19 mouse cellular contexts compared by ENCODE assay signal in the genomic region with DNA sequence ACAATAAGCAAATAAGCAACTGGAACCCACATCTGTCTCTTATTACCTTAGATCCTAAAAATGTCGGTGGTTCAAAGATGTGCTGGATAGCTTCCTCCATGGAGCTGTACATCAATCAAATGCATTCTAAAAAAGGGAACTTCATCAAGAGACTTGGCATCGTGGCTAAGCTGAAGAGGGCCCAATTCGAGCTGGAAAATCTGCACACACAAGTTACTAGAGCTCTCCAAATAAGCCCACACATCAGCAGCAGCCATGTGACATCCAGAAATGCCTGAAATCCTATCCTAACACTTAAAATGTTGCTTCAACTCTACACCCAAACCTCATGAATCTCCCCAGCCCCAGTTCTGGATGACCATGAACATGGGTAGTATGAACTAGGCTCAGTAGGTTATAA.
A peak's percentile ranks its signal among the peaks of the same experiment; 100 is the strongest.
DNase-seq lines count a peak whose midpoint lies in the region; ATAC-seq and TF ChIP-seq lines count a peak whose summit lies in the region.
"Had no signal": no experiment of that assay in that cellular context is flagged by ENCODE, and none has a peak within 500 bp of the region (broad histone marks: within the 10 kb centered on the region; RNA-seq: fewer than 3 reads in every experiment).

No protein-coding gene starts in this region.

- no peak overlapping the region for H3K27ac ChIP-seq in limb, embryonic 14.5 days (replicated peaks; ENCODE audit: low read depth, low read length)
- no peak overlapping the region for H3K27ac ChIP-seq in limb, embryonic 10.5 days
- H3K27ac ChIP-seq in embryonic facial prominence, embryonic 14.5 days (replicated peaks; ENCODE audit: low read depth, low read length), result no peak overlapping the region
- H3K27ac ChIP-seq: forebrain, embryonic 15.5 days; heart, embryonic 13.5 days had no signal

- peak; percentile 91 for ATAC-seq in frontal cortex, adult (ENCODE audit: low TSS enrichment)
- ATAC-seq in limb, embryonic 14.5 days (ENCODE audit: low FRiP score, low read depth), result no peak
- no peak for ATAC-seq in embryonic facial prominence, embryonic 14.5 days (ENCODE audit: low read depth)
- no peak for ATAC-seq in megakaryocyte progenitor cell, adult 5-6 weeks (replicated peaks; ENCODE audit: poor library complexity)
- ATAC-seq: forebrain, embryonic 15.5 days; hindbrain, embryonic 16.5 days; inflammation-experienced regulatory T-cells, adult 6 months; intestine, postnatal 0 days had no signal

- no peak overlapping the region for H3K4me2 ChIP-seq in limb, embryonic 14.5 days (replicated peaks; ENCODE audit: low read depth, low read length, severe bottlenecking)
- no peak overlapping the region for H3K4me2 ChIP-seq in embryonic facial prominence, embryonic 14.5 days (ENCODE audit: low read depth, low read length)
- H3K4me2 ChIP-seq: forebrain, embryonic 15.5 days; heart, embryonic 13.5 days had no signal

- no peak for DNase-seq in frontal cortex, postnatal 25 days (ENCODE audit: low spot score in 2 of 2)
- DNase-seq in limb, embryonic 14.5 days (ENCODE audit: low spot score), result peak; percentile 23
- no peak for DNase-seq in limb, embryonic 10.5 days (ENCODE audit: low spot score)
- peak; percentile 24 for DNase-seq in embryonic facial prominence, embryonic 14.5 days (ENCODE audit: low spot score)
- no peak for DNase-seq in cerebellum, adult 9-10 months
- DNase-seq: adrenal gland, postnatal 10 days; cerebellum, adult 11-12 months; cerebellum, adult 9-11 months; cerebellum, postnatal 36 days; gastrocnemius, postnatal 36 days; heart, adult 11 months; heart, postnatal 36 days had no signal

- no peaks in the 10 kb centered on the region for H3K9me3 ChIP-seq in limb, embryonic 14.5 days (ENCODE audit: control insufficient read depth, low read length)
- no peaks in the 10 kb centered on the region for H3K9me3 ChIP-seq in limb, embryonic 10.5 days (replicated peaks)
- H3K9me3 ChIP-seq in embryonic facial prominence, embryonic 14.5 days (ENCODE audit: control insufficient read depth, low read length), result no peaks in the 10 kb centered on the region
- H3K9me3 ChIP-seq: forebrain, embryonic 15.5 days; heart, embryonic 13.5 days had no signal

- no peak for TF ChIP-seq POLR2A in limb, embryonic 14.5 days (IDR thresholded peaks at IDR 0.05; ENCODE audit: borderline replicate concordance, extremely low read depth, insufficient read depth, insufficient read length)

- H3K27me3 ChIP-seq in limb, embryonic 14.5 days (ENCODE audit: control insufficient read depth, insufficient read depth, low read length), result no peaks in the 10 kb centered on the region
- no peaks in the 10 kb centered on the region for H3K27me3 ChIP-seq in limb, embryonic 10.5 days (ENCODE audit: low read depth, poor library complexity, severe bottlenecking)
- no peaks in the 10 kb centered on the region for H3K27me3 ChIP-seq in embryonic facial prominence, embryonic 14.5 days (replicated peaks; ENCODE audit: control insufficient read depth, insufficient read depth, low read length)
- H3K27me3 ChIP-seq: forebrain, embryonic 15.5 days; heart, embryonic 13.5 days had no signal

- peaks cover 4% of the 10 kb centered on the region; the same call in 1 of the 2 replicates for H3K4me1 ChIP-seq in limb, embryonic 14.5 days (ENCODE audit: control insufficient read depth, insufficient read depth, low read length)
- no peaks in the 10 kb centered on the region for H3K4me1 ChIP-seq in limb, embryonic 10.5 days
- no peaks in the 10 kb centered on the region; the same call in 1 of the 2 replicates for H3K4me1 ChIP-seq in embryonic facial prominence, embryonic 14.5 days (ENCODE audit: control insufficient read depth, insufficient read depth, low read length)
- H3K4me1 ChIP-seq: forebrain, embryonic 15.5 days; heart, embryonic 13.5 days had no signal

- 17% methylated on average over 3 of the region's 3 CpGs for WGBS in limb, embryonic 14.5 days
- 22% methylated on average over 3 of the region's 3 CpGs for WGBS in limb, embryonic 10.5 days
- 39% methylated on average over 3 of the region's 3 CpGs for WGBS in embryonic facial prominence, embryonic 14.5 days

- no peaks in the 10 kb centered on the region for H3K36me3 ChIP-seq in limb, embryonic 14.5 days (ENCODE audit: control insufficient read depth, insufficient read depth, low read length)
- no peaks in the 10 kb centered on the region for H3K36me3 ChIP-seq in limb, embryonic 10.5 days
- H3K36me3 ChIP-seq in embryonic facial prominence, embryonic 14.5 days (ENCODE audit: control insufficient read depth, insufficient read depth, low read length), result no peaks in the 10 kb centered on the region
- H3K36me3 ChIP-seq: forebrain, embryonic 15.5 days; heart, embryonic 13.5 days had no signal

- no peak overlapping the region for H3K9ac ChIP-seq in limb, embryonic 14.5 days (ENCODE audit: low read depth, low read length, severe bottlenecking)
- no peak overlapping the region for H3K9ac ChIP-seq in embryonic facial prominence, embryonic 14.5 days (ENCODE audit: low read depth, low read length)
- H3K9ac ChIP-seq: forebrain, embryonic 15.5 days; heart, embryonic 13.5 days had no signal

- H3K4me3 ChIP-seq in limb, embryonic 14.5 days (replicated peaks; ENCODE audit: low read length), result no peak overlapping the region
- no peak overlapping the region for H3K4me3 ChIP-seq in limb, embryonic 10.5 days
- no peak overlapping the region for H3K4me3 ChIP-seq in embryonic facial prominence, embryonic 14.5 days (ENCODE audit: low read depth, low read length)
- H3K4me3 ChIP-seq: forebrain, embryonic 15.5 days; heart, embryonic 13.5 days had no signal

Comparison
In these comparisons a context has a peak if more than half of its experiments do, and no peak if none do; other contexts are left out.
1. DNase-seq: peak in limb, embryonic 14.5 days (single experiment) and embryonic facial prominence, embryonic 14.5 days (single experiment); none in frontal cortex, postnatal 25 days (0 of 2), limb, embryonic 10.5 days (single experiment) and cerebellum, adult 9-10 months (single experiment).